Mouse (Mus musculus) kidney, postnatal 4 days (tissue): ENCODE results near the gene Cacna1h.

Experiments
- DNase-seq, 2 experiments: peaks; one replicate each; pipeline ENCODE4 v3.0.0; 2021; ENCODE audit warnings: mixed read lengths in 2 of 2

The Cacna1h gene

GRCm38 (mm10) chr17:25445074-25445473 is 11.5 kb upstream of the Cacna1h start:
- DNase-seq, result no peak

- no peak for DNase-seq
Measured at GRCm38 (mm10) chr17:25442889-25443288, 9.3 kb upstream of the Cacna1h start.

GRCm38 (mm10) chr17:25441417-25441816 is 7.8 kb upstream of the Cacna1h start:
- DNase-seq, result no peak

- DNase-seq, result peak in 1 of 2 experiments; percentile 45
Measured at GRCm38 (mm10) chr17:25433223-25433616, 363 bp downstream of the Cacna1h start.

DNA sequence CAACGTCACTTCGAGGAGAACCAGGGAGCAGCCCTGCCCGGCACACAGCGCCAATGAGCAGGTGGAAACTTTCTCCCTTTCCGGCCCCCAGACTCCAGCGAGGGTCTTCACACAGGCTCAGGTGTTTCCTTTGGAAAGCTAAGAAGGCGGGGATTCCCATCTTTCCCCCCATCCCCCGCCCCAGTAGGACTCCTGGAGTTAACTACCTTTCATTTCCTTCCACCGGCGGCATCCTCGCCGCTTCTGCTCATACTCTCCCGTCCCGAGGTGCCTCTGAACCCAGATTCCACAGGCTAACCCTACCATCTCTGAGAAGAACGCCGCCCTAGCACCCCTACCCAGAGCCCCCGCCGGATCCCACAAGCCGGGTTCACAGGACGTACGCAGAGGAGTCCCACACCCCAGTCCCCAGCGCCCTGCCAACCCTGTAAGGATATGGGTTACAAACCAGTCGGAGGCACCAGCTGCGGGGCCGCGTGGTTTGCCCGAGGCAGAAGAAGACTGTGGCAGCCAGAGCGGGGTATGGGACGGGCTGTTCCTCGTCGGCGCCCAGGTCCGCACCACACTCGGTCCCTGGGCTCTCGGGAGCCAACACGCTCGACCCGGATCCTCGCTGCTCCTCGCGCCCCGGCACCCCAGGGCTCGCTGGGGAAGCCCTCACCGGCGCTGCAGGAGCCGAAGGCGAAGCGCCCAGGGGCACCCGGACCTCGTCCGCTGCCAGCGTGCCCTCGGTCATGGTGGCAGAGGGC is 976 bp downstream of the Cacna1h start:
- peak; percentile 48 to 58 for DNase-seq

- DNase-seq, result no peak
Measured at GRCm38 (mm10) chr17:25430534-25430933, 3.0 kb downstream of the Cacna1h start.

DNA sequence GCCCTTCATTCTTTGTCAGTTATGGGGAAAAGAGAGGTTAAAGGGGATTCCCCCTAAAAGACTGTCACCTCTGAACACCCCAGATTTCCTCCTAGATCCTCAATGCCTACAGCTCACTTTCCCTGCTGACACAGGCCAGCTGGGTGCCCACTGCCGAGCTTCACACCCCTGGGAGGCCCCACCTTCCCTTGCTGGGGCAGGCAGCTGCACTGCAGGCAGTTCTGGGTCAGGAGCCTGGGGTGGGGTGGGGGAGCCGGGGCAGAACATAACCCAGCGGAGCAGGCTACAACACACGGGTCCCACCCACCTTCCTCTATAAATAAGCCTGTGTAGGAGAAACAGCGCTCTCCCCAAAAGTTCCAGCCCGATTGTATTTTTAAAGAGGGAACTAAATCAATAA is 3.7 kb downstream of the Cacna1h start:
- no peak for DNase-seq

GRCm38 (mm10) chr17:25429240-25429639 is 4.3 kb downstream of the Cacna1h start:
- DNase-seq, result no peak

- DNase-seq, result peak; percentile 81 to 89
Measured at GRCm38 (mm10) chr17:25427441-25427840, 6.1 kb downstream of the Cacna1h start.

DNA sequence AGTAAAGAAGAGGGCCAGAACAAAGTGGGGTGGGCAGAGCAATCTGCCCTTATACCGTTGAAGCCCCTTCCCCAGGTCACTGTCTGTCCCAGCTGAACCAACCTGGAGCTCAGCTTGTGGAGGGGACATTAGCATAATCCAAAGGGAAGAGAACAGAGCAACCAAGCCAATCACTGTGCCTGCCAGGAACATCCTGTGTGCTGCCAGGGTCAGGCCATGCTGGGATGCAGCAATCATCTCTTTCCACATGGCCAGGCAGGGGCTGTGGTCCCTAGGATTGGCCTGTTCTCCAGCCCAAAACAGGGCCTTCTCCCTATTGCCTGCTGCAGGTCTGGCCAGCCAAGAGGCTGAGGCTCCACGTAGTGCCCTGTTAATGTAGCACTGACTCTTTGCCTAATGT is 7.6 kb downstream of the Cacna1h start:
- no peak for DNase-seq

DNA sequence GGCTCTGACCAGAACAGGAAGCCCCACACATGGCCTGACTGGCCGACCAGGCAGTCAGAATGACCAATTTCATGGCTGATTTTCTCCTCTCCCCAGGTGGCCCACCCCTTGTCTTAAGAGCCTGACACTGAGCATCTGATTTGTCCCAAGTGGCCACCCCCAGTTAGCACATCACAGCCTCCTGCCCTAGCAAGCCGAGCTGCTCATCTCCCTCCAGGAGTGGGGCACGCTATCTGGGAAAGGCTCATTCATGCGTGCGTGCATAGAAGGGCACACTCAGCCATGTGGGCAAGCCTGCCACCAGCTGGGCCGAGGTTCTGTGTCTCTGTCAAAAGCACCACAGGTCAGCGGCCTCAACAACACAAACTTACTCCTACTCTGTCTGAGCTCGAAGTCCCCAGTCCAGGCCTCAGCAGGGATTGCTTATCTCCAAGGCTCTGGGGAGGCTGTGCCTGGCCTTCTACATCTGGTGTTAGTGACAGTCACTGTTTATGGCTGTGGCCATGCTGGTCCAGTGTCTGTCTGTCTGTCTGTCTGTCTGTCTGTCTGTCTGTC is 9.0 kb downstream of the Cacna1h start:
- DNase-seq, result peak in 1 of 2 experiments; percentile 37

DNA sequence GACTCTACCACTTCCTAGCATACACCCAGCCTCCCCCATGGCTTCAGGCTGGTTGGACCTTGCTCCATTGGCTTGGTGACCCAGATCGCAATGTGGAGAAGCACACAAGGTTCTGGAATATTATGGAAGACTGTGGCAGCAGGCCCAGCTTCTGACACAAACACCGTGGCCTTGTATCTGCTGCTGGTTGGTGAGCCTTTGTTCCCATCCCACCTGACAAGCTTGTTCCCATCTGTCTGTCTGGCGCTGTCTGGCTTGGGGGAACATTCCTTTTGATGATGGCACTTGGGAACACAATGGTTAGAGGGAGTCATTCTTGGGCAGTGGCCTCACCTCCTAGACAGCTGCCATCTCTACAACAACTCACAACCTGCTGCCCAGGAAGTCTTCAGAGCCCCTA is 12.6 kb downstream of the Cacna1h start:
- no peak for DNase-seq

- no peak for DNase-seq
Measured at GRCm38 (mm10) chr17:25418926-25419325, 14.7 kb downstream of the Cacna1h start.

DNA sequence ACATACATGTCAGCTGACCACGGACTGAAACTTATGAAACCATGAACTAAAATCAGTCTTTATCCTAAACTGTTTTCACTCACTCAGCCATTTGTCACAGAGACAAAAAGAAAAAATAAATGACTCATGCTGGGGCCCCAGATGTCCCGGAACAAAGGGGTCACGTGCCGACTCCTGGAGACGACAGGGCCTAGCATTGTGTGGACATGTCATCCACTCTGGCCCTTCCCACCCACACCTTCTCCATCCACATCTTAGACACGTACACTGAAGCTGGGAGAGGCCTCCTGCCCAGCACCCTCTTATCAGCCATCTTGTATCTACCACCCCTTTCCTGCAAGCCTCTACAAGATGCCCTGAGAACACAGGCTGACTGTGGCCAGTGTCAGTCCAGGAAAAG is 15.6 kb downstream of the Cacna1h start:
- no peak for DNase-seq

- DNase-seq, result peak; percentile 50 to 59
Measured at GRCm38 (mm10) chr17:25416219-25416618, 17.4 kb downstream of the Cacna1h start.

DNA sequence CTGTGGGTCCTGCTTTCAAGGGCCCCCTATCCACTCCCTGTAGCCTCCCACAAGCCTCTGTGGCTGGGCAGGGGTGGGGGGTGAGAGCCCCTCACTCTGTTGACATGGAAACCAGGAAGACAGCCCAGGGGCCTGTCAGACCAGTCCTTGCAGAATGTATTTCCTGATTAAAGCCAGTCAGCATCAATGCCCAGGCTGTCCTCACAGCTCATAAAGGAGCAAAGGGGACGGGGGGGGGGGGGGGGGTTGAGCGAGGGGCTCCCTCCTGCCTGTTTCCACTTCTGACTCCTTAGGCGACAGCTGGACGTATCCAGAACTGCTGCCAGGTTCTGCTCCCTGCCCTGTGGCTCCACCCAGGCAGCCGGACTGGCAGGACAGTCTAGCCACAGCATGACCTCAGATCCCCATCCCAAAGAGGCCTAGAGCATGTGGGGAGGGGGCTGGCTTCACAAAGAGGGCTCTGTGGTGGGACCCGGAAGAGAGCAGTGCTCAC is 18.1 kb downstream of the Cacna1h start:
- peak in 1 of 2 experiments; percentile 21 for DNase-seq

GRCm38 (mm10) chr17:25414917-25415316 is 18.7 kb downstream of the Cacna1h start:
- DNase-seq, result no peak

DNA sequence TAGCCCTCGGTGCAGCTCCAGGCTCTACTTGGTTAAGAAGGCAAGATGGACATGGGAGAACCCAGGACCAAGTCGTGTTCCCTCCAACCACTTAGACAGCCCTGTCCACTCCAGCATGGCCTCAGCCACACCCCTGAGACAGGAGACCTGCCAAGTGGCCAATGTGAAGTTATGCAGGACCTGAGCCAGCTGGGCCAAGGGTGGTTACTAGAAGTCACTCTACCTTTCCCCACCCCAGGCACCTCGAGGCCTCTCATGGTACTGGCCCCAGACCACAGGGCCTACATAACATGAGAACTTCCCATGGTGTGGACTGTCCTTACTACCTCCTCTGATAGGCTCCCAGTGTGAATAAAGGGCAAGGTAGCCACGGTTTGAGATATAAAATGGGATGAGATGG is 19.4 kb downstream of the Cacna1h start:
- peak in 1 of 2 experiments; percentile 27 for DNase-seq

- no peak for DNase-seq
Measured at GRCm38 (mm10) chr17:25411251-25411650, 22.3 kb downstream of the Cacna1h start.

- peak in 1 of 2 experiments; percentile 26 for DNase-seq
Measured at GRCm38 (mm10) chr17:25410786-25411185, 22.8 kb downstream of the Cacna1h start.

- DNase-seq, result no peak
Measured at GRCm38 (mm10) chr17:25410180-25410579, 23.4 kb downstream of the Cacna1h start.

GRCm38 (mm10) chr17:25409621-25410020 is 24.0 kb downstream of the Cacna1h start:
- DNase-seq, result no peak

DNA sequence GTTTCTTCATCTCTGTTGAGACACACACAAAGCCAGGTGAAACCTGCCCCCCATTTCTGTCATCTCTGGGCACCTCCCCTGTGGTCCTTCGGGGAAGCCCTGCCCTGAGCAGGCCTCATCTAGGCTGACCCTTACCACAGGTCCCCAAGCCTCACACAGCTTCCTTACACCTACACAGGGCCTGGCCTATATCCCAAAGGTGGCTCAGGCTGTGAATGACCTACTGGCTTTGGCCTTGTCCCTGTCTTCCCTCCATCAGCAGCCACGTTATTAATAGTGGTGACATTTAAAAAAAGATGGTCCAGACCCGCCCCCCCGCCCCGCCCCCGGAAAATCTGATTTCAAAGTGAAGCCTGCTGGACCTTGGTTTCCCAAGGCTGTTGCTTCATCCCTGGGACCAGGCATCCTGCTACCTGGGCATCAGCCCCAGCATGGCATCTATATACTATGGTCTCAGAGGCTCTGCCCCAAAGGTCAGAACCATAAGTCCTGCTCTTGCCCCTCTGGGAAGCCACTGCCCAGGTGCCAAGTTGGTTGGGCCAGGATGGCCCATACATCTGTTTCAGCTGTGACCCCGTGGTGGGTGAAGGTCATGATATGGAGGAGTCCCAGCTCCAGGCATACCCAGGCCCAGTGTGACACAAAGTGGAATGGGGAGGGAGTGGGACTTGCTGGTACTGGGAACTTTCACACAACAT is 25.1 kb downstream of the Cacna1h start:
- DNase-seq, result no peak

DNA sequence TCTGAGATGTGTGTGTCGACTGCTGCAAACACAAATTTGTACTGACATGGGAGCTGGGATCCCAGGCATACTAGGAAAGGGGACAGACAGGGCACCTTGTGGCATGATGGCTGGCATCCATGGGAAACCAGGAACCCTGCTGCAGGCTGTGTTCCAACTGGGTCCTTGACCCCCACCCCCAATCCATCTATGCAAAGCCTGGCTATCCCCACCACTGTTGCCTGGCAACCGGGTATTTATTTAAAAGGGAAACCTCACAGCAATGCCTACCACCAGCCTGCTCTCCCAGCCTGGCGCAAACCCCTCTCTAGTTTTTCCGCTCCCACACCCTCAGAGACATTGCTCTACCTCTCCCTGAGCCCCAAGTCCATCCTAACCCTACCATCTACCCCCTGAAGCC is 26.2 kb downstream of the Cacna1h start:
- DNase-seq, result no peak
